Mouse (Mus musculus): ENCODE measurements around the gene Cd2. TPM values are rescaled to one million over a fixed set of nuclear protein-coding genes. Genes with fewer than 3 reads are reported as not detected.

Gene Cd2
- polyA plus RNA-seq, 1 experiment from 2014 or later: 0.35 TPM

- Histone ChIP-seq H3K27ac (no peak overlapping the region), H3K27me3 (ENCODE audit: insufficient read depth, poor library complexity, severe bottlenecking) (peaks cover 10% of the 10 kb centered on the region), H3K9me3 (no peaks in the 10 kb centered on the region), H3K4me1 (replicated peaks) (peaks cover 44% of the 10 kb centered on the region), H3K36me3 (no peaks in the 10 kb centered on the region), H3K4me3 (no peak overlapping the region)
- 22% methylated on average over 8 of the region's 8 CpGs for WGBS
- peak; percentile 76 for DNase-seq (ENCODE audit: low spot score)
Observed at GRCm38 (mm10) chr3:101304156-101304555, 16.4 kb upstream of the Cd2 start.

DNA sequence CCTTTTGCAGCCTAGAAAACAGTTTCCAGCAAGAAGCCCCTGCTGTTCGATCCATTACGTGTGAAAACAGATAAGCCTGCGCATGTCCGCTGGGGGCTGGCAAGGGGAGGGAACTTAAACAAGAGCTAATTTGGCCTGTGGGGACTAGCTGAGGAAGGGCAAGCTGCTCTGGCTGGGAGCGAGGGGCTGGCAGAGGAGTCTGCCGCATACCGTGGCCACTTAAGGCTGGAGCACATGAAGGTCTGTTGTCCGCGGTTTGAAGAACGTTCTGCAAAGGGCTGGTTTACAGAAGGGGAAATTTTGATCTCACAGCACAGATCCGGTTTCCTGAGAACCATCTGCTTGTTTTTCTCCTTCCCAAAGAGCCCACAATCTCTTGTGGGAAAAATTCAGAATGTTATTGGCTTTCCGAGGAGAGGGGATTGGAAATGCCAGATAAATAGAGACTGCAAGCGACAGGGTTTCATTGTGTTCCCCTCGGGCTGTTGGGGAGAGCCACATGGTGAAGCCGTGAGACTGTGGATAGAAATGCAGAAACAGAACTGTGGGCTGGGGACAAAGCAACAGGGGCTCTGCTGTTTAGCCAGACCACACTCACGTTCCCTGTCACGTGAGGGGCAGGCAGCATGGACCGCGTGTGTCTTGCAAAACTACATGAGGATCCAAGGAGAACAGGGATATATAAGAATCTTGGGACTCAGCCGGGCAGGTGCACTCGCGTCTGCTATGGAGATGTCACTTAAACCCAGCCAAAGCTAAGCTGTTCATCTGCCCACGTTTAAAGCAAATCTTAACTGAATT is 12.7 kb upstream of the Cd2 start:
- Histone ChIP-seq H3K4me3 (peak overlapping the region; percentile 21), H3K36me3 (no peaks in the 10 kb centered on the region), H3K9me3 (no peaks in the 10 kb centered on the region), H3K4me1 (replicated peaks) (peaks cover 38% of the 10 kb centered on the region), H3K27me3 (ENCODE audit: insufficient read depth, poor library complexity, severe bottlenecking) (peaks cover 14% of the 10 kb centered on the region), H3K27ac (peak overlapping the region; percentile 72)
- peak; percentile 38 for DNase-seq (ENCODE audit: low spot score)
- 32% methylated on average over 23 of the region's 23 CpGs for WGBS

GRCm38 (mm10) chr3:101299591-101299990 is 11.9 kb upstream of the Cd2 start:
- Histone ChIP-seq H3K27me3 (ENCODE audit: insufficient read depth, poor library complexity, severe bottlenecking) (peaks cover 14% of the 10 kb centered on the region), H3K4me3 (no peak overlapping the region), H3K27ac (no peak overlapping the region), H3K4me1 (replicated peaks) (peaks cover 33% of the 10 kb centered on the region), H3K36me3 (no peaks in the 10 kb centered on the region), H3K9me3 (no peaks in the 10 kb centered on the region)
- 78% methylated on average over 6 of the region's 6 CpGs for WGBS
- no peak for DNase-seq (ENCODE audit: low spot score)

DNA sequence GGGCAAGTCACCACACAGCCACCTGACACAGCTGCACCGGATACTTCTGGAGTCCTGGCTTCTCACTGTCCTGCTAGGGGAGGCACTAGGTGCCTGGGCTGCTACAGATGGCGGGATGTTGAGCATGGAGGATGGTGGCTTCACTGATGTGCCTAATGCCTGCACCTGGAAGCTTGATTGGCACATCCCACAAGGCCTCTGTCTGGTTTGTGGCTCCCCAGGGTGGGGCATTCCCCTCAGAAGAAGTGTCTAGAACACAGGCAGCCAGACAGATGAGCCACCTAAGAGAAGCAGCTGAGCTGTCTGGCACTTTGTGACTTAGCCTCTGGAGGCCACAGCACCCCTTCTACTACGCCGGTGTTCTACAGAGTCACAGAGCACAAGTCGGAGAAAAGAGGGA is 9.5 kb upstream of the Cd2 start:
- H3K9me3 ChIP-seq: no peaks in the 10 kb centered on the region
- H3K27me3 ChIP-seq (ENCODE audit: insufficient read depth, poor library complexity, severe bottlenecking): peaks cover 11% of the 10 kb centered on the region; the same call in 1 of the 2 replicates
- DNase-seq (ENCODE audit: low spot score): no peak
- H3K36me3 ChIP-seq: no peaks in the 10 kb centered on the region
- 92% methylated on average over 5 of the region's 5 CpGs for WGBS
- no peak overlapping the region for H3K4me3 ChIP-seq
- no peak overlapping the region for H3K27ac ChIP-seq
- H3K4me1 ChIP-seq (replicated peaks): peaks cover 24% of the 10 kb centered on the region

GRCm38 (mm10) chr3:101295931-101296820 is 8.4 kb upstream of the Cd2 start:
- Histone ChIP-seq H3K4me3 (no peak overlapping the region), H3K27me3 (ENCODE audit: insufficient read depth, poor library complexity, severe bottlenecking) (0 out of 2 replicates have a peak, but pooled peaks cover 4% of the 10 kb centered on the region), H3K4me1 (replicated peaks) (peaks cover 20% of the 10 kb centered on the region), H3K27ac (no peak overlapping the region), H3K9me3 (no peaks in the 10 kb centered on the region), H3K36me3 (no peaks in the 10 kb centered on the region)
- WGBS: 66% methylated on average over 15 of the region's 15 CpGs
- DNase-seq (ENCODE audit: low spot score): no peak

GRCm38 (mm10) chr3:101295366-101295867 is 7.7 kb upstream of the Cd2 start:
- peak; percentile 90 for DNase-seq (ENCODE audit: low spot score)
- Histone ChIP-seq H3K27me3 (ENCODE audit: insufficient read depth, poor library complexity, severe bottlenecking) (0 out of 2 replicates have a peak, but pooled peaks cover 4% of the 10 kb centered on the region), H3K4me3 (no peak overlapping the region), H3K36me3 (no peaks in the 10 kb centered on the region), H3K27ac (no peak overlapping the region), H3K9me3 (no peaks in the 10 kb centered on the region), H3K4me1 (replicated peaks) (peaks cover 13% of the 10 kb centered on the region)
- 9% methylated on average over 11 of the region's 11 CpGs for WGBS

GRCm38 (mm10) chr3:101294487-101295365 is 7.0 kb upstream of the Cd2 start:
- Histone ChIP-seq H3K27me3 (ENCODE audit: insufficient read depth, poor library complexity, severe bottlenecking) (0 out of 2 replicates have a peak, but pooled peaks cover 4% of the 10 kb centered on the region), H3K4me3 (no peak overlapping the region), H3K36me3 (no peaks in the 10 kb centered on the region), H3K27ac (no peak overlapping the region), H3K9me3 (no peaks in the 10 kb centered on the region), H3K4me1 (replicated peaks) (peaks cover 6% of the 10 kb centered on the region)
- DNase-seq (ENCODE audit: low spot score): no peak
- WGBS: 71% methylated on average over 10 of the region's 10 CpGs

- Histone ChIP-seq H3K27ac (no peak overlapping the region), H3K27me3 (ENCODE audit: insufficient read depth, poor library complexity, severe bottlenecking) (0 out of 2 replicates have a peak, but pooled peaks cover 4% of the 10 kb centered on the region), H3K36me3 (no peaks in the 10 kb centered on the region), H3K9me3 (no peaks in the 10 kb centered on the region), H3K4me1 (replicated peaks) (no peaks in the 10 kb centered on the region; the same call in 1 of the 2 replicates), H3K4me3 (no peak overlapping the region)
- no peak for DNase-seq (ENCODE audit: low spot score)
- 83% methylated on average over 8 of the region's 8 CpGs for WGBS
Observed at GRCm38 (mm10) chr3:101293571-101294135, 5.9 kb upstream of the Cd2 start.

DNA sequence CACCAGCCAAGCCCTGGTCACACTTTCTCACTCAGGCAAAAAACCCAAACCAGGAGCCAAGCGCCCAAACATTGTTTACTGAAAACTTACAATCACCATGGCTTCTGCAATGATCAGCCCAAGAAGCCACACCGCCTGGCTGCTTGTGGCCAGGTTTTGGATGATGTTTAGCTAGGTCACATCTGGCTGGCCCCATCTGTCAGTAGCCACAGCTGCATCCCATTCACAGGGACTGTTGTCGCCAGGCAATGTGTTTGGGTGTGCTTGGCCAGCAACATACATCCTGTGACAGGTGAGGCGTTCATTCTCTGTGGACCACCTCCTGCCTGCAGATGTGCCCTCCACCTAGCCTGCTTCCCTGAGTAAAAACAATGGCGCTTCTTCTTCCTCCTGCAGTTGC is 4.9 kb upstream of the Cd2 start:
- 0 out of 2 replicates have a peak, but pooled peaks cover 4% of the 10 kb centered on the region for H3K27me3 ChIP-seq (ENCODE audit: insufficient read depth, poor library complexity, severe bottlenecking)
- no peak for DNase-seq (ENCODE audit: low spot score)
- H3K4me3 ChIP-seq: no peak overlapping the region
- WGBS: 77% methylated on average over 5 of the region's 5 CpGs
- H3K27ac ChIP-seq: no peak overlapping the region
- no peaks in the 10 kb centered on the region for H3K9me3 ChIP-seq
- no peaks in the 10 kb centered on the region for H3K36me3 ChIP-seq
- H3K4me1 ChIP-seq (replicated peaks): peaks cover 7% of the 10 kb centered on the region; the same call in 1 of the 2 replicates

DNA sequence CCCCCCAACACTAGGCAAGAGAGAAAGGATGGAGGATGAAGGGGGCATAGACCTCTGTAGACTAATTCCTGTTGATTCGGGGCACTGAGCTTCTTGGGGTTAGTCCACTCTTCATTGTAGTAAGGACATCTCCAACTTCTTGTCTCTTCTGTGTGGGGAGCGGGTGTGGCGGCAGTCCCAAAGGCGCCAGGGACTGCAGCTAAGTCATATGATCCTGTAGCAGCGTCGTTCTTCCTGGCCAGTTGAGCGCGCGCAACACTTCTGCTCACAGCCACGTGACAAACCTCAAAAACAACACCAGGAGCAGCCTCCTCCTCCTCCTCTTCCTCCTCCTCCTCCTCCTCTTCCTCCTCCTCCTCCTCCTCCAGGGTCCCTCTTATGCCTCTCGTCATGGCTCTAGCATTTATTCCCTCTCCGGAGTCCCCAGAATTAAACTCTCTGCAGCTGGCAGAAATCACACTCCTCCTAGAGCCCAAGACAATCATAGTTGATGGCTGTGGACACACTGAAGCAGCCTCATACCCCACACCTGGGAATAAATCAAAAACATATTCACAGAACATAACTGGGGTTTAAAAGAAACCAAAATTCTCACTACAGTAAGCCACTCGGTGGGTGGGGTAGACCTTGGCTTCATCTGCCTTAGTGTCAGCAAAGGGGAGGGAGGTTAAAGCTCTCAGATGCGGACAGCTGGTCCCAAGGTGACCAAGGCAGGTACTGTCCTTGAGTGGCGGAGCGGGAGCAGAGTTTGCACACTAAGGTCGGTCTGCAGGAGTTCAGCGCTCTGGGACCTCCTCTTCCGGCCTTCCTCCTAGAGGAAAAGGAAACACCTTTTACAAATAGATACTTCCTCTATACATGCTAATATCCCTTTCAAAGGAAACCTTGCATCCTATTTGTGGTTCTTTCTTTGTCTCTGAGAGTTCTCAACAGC is 3.1 kb upstream of the Cd2 start:
- H3K27ac ChIP-seq: no peak overlapping the region
- no peaks in the 10 kb centered on the region for H3K9me3 ChIP-seq
- DNase-seq (ENCODE audit: low spot score): no peak
- no peaks in the 10 kb centered on the region for H3K36me3 ChIP-seq
- H3K27me3 ChIP-seq (ENCODE audit: insufficient read depth, poor library complexity, severe bottlenecking): no peaks in the 10 kb centered on the region
- peaks cover 8% of the 10 kb centered on the region; the same call in 1 of the 2 replicates for H3K4me1 ChIP-seq (replicated peaks)
- no peak overlapping the region for H3K4me3 ChIP-seq
- WGBS: 87% methylated on average over 19 of the region's 19 CpGs

GRCm38 (mm10) chr3:101290036-101290435 is 2.3 kb upstream of the Cd2 start:
- H3K36me3 ChIP-seq: no peaks in the 10 kb centered on the region
- DNase-seq (ENCODE audit: low spot score): no peak
- H3K27me3 ChIP-seq (ENCODE audit: insufficient read depth, poor library complexity, severe bottlenecking): no peaks in the 10 kb centered on the region
- no peaks in the 10 kb centered on the region for H3K9me3 ChIP-seq
- WGBS: 87% methylated on average over 7 of the region's 7 CpGs
- no peak overlapping the region for H3K4me3 ChIP-seq
- H3K4me1 ChIP-seq (replicated peaks): peaks cover 8% of the 10 kb centered on the region; the same call in 1 of the 2 replicates
- no peak overlapping the region for H3K27ac ChIP-seq

All from hindbrain, embryonic 10.5 days (tissue).